Mouse (Mus musculus) liver, postnatal 0 days (tissue): ENCODE data around the gene Rab34. TPM values are rescaled to one million over a fixed set of nuclear protein-coding genes. Genes with fewer than 3 reads are reported as not detected.
A peak's percentile ranks its signal among the peaks of the same experiment; 100 is the strongest.
"Not testable (repeated sequence)": the region's sequence is repeated elsewhere in the genome, so short reads cannot be mapped to it uniquely, and the experiment has no call there.

Source experiments
- ATAC-seq: fragments of 200-750 bp; cut with Nextera tagmentation; 2 replicates; pipeline ENCODE4 v1.8.0; 2017; ENCODE audit warnings: mild to moderate bottlenecking, moderate library complexity
- DNase-seq: peaks from one replicate; pipeline ENCODE4 v3.0.0-alpha.2; 2016
- H3K27ac ChIP-seq: fragments of 300-500 bp; sonication (generic); 2 replicates; pipeline ENCODE4 v1.5.1; 2014; ENCODE audit warnings: antibody characterized with exemption, moderate library complexity, mild to moderate bottlenecking, low read depth
- H3K27me3 ChIP-seq: fragments of 300-500 bp; sonication (generic); 2 replicates; pipeline ENCODE4 v1.6.1; 2014; ENCODE audit warnings: low read length, control low read depth, mixed read lengths; ENCODE audit not compliant: insufficient read depth
- H3K36me3 ChIP-seq: fragments of 300-500 bp; sonication (generic); replicated peaks from 2 replicates; pipeline ENCODE4 v1.6.1; 2014; ENCODE audit warnings: mild to moderate bottlenecking, control low read depth, low read length, moderate library complexity, mixed read lengths; ENCODE audit not compliant: insufficient read depth
- H3K4me1 ChIP-seq: fragments of 300-500 bp; sonication (generic); 2 replicates; pipeline ENCODE4 v1.6.1; 2014; ENCODE audit warnings: antibody characterized with exemption, mild to moderate bottlenecking, control low read depth; ENCODE audit not compliant: insufficient read depth
- H3K4me2 ChIP-seq: fragments of 300-500 bp; sonication (generic); 2 replicates; pipeline ENCODE4 v1.6.1; 2014; ENCODE audit warnings: low read depth, mild to moderate bottlenecking, low read length, moderate library complexity, mixed read lengths
- H3K4me3 ChIP-seq: fragments of 300-500 bp; sonication (generic); 2 replicates; pipeline ENCODE4 v1.5.1; 2014; ENCODE audit warnings: low read depth, low read length
- H3K9ac ChIP-seq: fragments of 300-500 bp; sonication (generic); replicated peaks from 2 replicates; pipeline ENCODE4 v1.6.1; 2014; ENCODE audit warnings: mild to moderate bottlenecking, moderate library complexity
- H3K9me3 ChIP-seq: fragments of 300-500 bp; sonication (generic); 2 replicates; pipeline ENCODE4 v1.6.1; 2016; ENCODE audit warnings: mild to moderate bottlenecking, control low read depth, low read length, mixed read lengths
- CTCF ChIP-seq: sonication (generic); IDR thresholded peaks from 2 replicates; pipeline ENCODE4 v1.5.1; 2016; ENCODE audit warnings: antibody characterized with exemption, low read depth
- EP300 ChIP-seq: IDR thresholded peaks from 2 replicates; pipeline ENCODE4 v1.6.1; 2016; ENCODE audit warnings: antibody characterized with exemption, low read depth, mild to moderate bottlenecking
- WGBS: fragments of 180-500 bp; shearing (Covaris S2); extraction: QIAGEN DNeasy Blood & Tissue Kit; methylation state at CpG from one replicate; pipeline ENCODE4 v1.1.7; 2014; ENCODE audit not compliant: insufficient replicate concordance; 5-methylcytosine and 5-hydroxymethylcytosine counted together
- polyA plus RNA-seq: library from polyadenylated mRNA; unstranded; fragments of >200 nt; fragmentation: Nextera tagmentation; extraction: Ambion mirVana; gene quantifications from 2 replicates; pipeline ENCODE4 v1.2.1, GENCODE M21; 2015

Gene Rab34
- polyA plus RNA-seq, 1 experiment from 2014 or later = 28.9 TPM

DNA sequence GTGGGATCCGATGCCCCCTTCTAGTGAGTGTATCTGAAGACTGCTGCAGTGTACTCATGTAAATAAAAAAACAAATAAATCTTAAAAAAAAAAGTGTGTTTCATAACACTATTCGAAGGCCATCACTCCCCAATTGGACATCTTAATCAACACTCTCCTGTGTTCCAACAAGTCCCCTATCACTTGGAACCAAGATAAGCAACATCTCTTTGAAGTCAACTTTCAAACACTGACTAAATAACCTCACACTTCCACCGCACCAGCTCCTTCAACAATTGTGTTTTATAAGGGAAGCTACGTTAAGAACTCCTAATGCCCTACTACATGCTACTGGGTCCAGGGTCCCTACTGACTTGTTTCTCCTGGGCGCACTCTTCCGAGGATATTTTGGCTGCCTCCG is 5.8 kb upstream of the Rab34 start:
- WGBS = 3% methylated on average over 7 of the region's 7 CpGs
- Histone ChIP-seq H3K4me1 (peaks cover 31% of the 10 kb centered on the region), H3K27ac (peak overlapping the region; percentile 90), H3K9ac (peak overlapping the region; percentile 93), H3K4me2 (peak overlapping the region; percentile 90), H3K4me3 (peak overlapping the region; percentile 94), H3K9me3 (no peaks in the 10 kb centered on the region), H3K36me3 (peaks cover 29% of the 10 kb centered on the region), H3K27me3 (0 out of 2 replicates have a peak, but pooled peaks cover 3% of the 10 kb centered on the region)
- DNase-seq (no peak), ATAC-seq (no peak)
- TF ChIP-seq CTCF (no peak), EP300 (no peak)

DNA sequence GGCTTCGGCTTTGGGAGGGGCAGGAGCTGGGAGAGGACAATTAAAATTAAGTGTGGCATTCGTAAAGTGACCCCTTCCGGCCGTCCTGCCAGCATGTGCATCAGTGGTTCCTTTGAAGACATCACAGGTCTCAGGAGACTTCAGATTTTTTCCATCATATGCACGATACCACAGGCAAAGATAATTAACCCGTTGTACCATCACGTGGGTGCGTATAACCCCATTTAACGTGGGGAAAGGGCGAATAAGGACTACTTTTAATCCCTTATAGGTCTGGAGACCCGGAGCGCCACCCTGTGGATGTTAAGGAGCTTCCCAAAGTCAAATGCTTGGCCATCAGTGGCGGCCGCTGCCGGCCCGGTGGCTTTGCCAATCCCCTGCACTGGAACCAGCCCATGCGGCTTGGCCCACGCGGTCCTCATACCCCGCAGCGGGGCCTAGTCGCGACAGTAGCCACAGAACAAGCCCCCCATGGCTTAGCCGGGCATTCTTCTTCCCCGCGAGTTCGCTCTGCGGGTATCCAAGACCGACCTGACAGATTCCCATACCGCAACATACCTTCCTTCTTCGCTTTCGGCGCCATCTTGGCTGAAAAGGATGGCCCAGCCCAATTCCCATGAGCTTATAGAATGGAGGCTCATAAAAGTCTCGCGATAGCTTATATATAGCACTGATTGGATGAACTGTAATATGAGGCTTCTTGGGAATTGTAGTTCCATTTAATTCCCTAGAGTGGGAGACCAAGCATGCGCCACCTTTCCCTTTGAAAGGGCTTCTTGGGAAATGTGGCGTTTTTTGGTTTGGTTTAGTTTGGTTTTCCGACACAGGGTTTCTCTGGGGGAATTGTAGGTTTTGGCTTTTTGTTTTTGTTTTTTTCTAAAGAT is 5.0 kb upstream of the Rab34 start, which contains the start of gene Rpl23a:
Gene Rpl23a (minus strand): TSS at position 624 of the 884 bp plus-strand sequence.
- H3K9me3 ChIP-seq = no peaks in the 10 kb centered on the region
- 1% methylated on average over 38 of the region's 38 CpGs for WGBS
- H3K27ac ChIP-seq = peak within 1 kb of the TSS; percentile 90
- H3K27me3 ChIP-seq = peaks cover 9% of the 10 kb centered on the region
- H3K4me2 ChIP-seq = peak within 1 kb of the TSS; percentile 90
- peak within 1 kb of the TSS; percentile 93 for H3K9ac ChIP-seq
- ATAC-seq = peak; percentile 82
- DNase-seq = peak; percentile 82
- peak; percentile 75 for TF ChIP-seq EP300
- TF ChIP-seq CTCF = peak; percentile 42; the same call in 1 of the 2 replicates
- peaks cover 31% of the 10 kb centered on the region for H3K4me1 ChIP-seq
- H3K4me3 ChIP-seq = peak within 1 kb of the TSS; percentile 94
- H3K36me3 ChIP-seq = peaks cover 29% of the 10 kb centered on the region

DNA sequence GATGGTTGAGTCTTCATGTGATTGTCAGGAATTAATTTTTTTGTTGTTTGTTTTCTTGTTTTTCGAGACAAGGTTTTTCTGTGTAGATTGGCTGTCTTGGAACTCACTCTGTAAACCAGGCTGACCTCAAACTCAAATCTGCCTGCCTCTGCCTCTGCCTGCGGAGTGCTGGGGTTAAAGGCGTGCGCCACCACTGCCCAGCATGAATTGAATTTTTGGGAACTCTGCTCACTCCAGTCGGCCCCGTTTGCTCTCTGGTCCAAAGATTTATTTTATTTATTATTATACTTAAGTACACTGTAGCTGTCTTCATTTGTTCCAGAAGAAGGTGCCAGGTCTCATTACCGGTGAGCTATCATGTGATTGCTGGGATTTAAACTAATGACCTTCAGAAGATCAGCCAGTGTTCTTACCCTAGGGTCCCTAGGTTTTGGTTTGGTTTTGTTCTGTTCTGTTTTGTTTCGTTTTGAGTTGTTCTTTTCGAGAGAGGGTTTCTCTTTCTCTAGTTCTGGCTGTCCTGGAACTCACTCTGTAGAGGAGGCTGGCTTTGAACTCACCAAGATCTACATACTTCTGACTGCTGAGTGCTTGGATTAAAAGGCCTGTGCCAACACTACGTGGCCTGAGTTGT is 4.2 kb upstream of the Rab34 start:
- Histone ChIP-seq H3K27ac (peak overlapping the region; percentile 17; the same call in 1 of the 2 replicates), H3K27me3 (peaks cover 17% of the 10 kb centered on the region), H3K9me3 (no peaks in the 10 kb centered on the region), H3K36me3 (peaks cover 29% of the 10 kb centered on the region), H3K4me2 (peak overlapping the region; percentile 90), H3K4me3 (peak overlapping the region; percentile 94), H3K9ac (no peak overlapping the region; the same call in 1 of the 2 replicates), H3K4me1 (peaks cover 32% of the 10 kb centered on the region)
- DNase-seq (no peak), ATAC-seq (peak; percentile 22; the same call in 1 of the 2 replicates)
- TF ChIP-seq CTCF (no peak), EP300 (no peak)
- 39% methylated on average over 10 of the region's 10 CpGs for WGBS

DNA sequence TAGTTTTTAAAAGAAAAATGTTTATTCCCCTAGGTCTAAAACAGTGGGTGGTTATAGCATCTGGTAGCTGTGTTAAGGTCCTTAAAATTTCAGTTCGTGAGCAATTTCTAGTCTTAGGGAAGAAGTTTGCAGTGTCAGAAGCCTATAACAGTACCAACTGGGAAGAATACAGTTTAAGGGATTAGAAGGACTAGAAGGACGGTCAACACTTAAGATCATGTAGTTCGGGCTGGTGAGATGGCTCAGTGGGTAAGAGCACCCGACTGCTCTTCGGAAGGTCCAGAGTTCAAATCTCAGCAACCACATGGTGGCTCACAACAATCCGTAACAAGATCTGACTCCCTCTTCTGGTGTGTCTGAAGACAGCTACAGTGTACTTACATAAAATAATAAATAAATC is 3.5 kb upstream of the Rab34 start:
- H3K9ac ChIP-seq, H3K9me3 ChIP-seq, H3K27ac ChIP-seq, H3K4me2 ChIP-seq, DNase-seq, H3K4me3 ChIP-seq, ATAC-seq: not testable (repeated sequence)
- Histone ChIP-seq H3K36me3 (peaks cover 25% of the 10 kb centered on the region), H3K4me1 (peaks cover 37% of the 10 kb centered on the region), H3K27me3 (peaks cover 24% of the 10 kb centered on the region)
- WGBS = 87% methylated on average over 6 of the region's 6 CpGs

DNA sequence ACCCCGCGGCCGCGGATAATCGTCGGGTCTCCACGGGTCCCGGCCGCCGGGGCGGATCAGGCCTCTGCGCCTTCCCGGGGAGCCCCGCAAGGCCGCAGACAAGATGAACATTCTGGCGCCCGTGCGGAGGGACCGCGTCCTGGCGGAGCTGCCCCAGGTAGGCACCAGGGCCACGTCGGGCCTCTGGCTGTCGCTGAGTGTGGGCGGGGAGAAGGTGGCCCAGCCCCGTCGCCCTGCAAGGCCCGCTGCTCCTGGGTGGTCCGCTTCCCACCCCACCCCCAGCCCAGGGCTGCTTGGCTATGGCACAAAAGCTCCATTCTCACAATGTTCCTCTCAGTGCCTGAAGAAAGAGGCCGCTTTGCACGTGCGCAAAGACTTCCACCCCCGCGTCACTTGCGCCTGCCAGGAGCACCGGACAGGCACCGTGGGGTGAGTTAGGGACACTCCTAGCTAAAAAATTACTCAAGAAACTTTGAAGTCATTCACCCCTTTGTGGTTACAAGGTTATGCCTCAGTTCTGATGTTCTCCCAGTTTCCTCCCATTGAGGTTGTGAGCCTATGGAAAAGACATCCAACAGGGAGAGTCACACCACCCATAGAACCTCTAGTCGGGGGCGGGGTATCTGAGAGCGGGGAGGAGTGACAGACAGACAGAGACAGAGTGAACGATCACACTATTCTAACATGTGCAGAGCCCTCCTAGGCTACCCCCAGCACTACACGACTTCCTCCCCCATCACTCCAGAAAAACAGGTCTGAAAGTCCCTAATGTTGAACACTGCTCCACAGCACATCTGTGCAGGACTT is 1.2 kb downstream of the Rab34 start:
- Histone ChIP-seq H3K4me3 (peak overlapping the region; percentile 62), H3K9ac (peak overlapping the region; percentile 72), H3K9me3 (no peaks in the 10 kb centered on the region), H3K27ac (peak overlapping the region; percentile 79), H3K36me3 (peaks cover 3% of the 10 kb centered on the region; the same call in 1 of the 2 replicates), H3K4me2 (peak overlapping the region; percentile 84), H3K27me3 (peaks cover 42% of the 10 kb centered on the region), H3K4me1 (peaks cover 13% of the 10 kb centered on the region)
- 2% methylated on average over 33 of the region's 42 CpGs for WGBS
- ATAC-seq = peak; percentile 66
- no peak for TF ChIP-seq EP300
- no peak for TF ChIP-seq CTCF
- DNase-seq = peak; percentile 56
